Mouse (Mus musculus): Measurements from ENCODE around the gene Mfsd6. TPM values are rescaled to one million over a fixed set of nuclear protein-coding genes. Genes with fewer than 3 reads are reported as not detected.

Gene Mfsd6
- polyA plus RNA-seq, 1 experiment, result 3.7 TPM

DNA sequence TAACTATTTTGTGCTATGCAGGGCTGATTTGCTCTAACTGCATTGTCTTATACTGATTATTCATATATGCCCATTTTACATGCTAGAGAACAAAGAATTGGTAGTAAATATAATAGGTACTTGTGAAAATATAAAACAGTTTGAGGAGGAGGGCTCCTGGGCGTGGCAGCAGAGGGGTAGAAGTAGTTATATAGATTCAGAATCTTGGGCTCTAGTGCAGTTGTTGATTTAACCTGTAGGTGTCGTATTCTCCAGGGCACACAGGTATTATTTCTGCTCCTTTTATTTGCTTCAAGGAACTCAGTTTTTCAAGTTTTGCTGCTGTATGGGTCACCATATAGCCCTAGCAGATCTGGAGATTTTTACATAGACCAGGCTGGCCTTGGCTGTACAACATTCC, 95.7 kb downstream of the Mfsd6 start:
- H3K27me3 ChIP-seq (ENCODE audit: control insufficient read depth, insufficient read depth, low read length), result no peaks in the 10 kb centered on the region
- 48% methylated on average over 2 of the region's 2 CpGs for WGBS
- H3K4me1 ChIP-seq (ENCODE audit: control insufficient read depth, insufficient read depth, insufficient read length), result no peaks in the 10 kb centered on the region; the same call in 1 of the 2 replicates
- peak overlapping the region; percentile 99; the same call in 1 of the 2 replicates for H3K4me3 ChIP-seq (ENCODE audit: extremely low read depth, insufficient read depth, insufficient read length)
- DNase-seq (ENCODE audit: low read depth in 1 of 2, low spot score in 2 of 2), result no peak
- H3K27ac ChIP-seq (ENCODE audit: insufficient read depth, low read length), result no peak overlapping the region
- no peaks in the 10 kb centered on the region for H3K36me3 ChIP-seq (ENCODE audit: control insufficient read depth, insufficient read depth, low read length)
- TF ChIP-seq CTCF (IDR thresholded peaks at IDR 0.05; ENCODE audit: extremely low read depth, insufficient read depth, insufficient read length, insufficient replicate concordance) (no peak), POLR2A (IDR thresholded peaks at IDR 0.05; ENCODE audit: low read depth, low read length) (no peak)

GRCm38 (mm10) chr1:52630937-52631299, 96.3 kb downstream of the Mfsd6 start:
- under 1% methylated on average over 6 of the region's 6 CpGs for WGBS
- Histone ChIP-seq H3K27ac (ENCODE audit: insufficient read depth, low read length) (peak overlapping the region; percentile 100), H3K36me3 (ENCODE audit: control insufficient read depth, insufficient read depth, low read length) (no peaks in the 10 kb centered on the region), H3K4me3 (ENCODE audit: extremely low read depth, insufficient read depth, insufficient read length) (peak overlapping the region; percentile 99), H3K27me3 (ENCODE audit: control insufficient read depth, insufficient read depth, low read length) (no peaks in the 10 kb centered on the region), H3K4me1 (ENCODE audit: control insufficient read depth, insufficient read depth, insufficient read length) (no peaks in the 10 kb centered on the region; the same call in 1 of the 2 replicates)
- peak; percentile 15; the same call in 1 of the 2 replicates for TF ChIP-seq POLR2A (IDR thresholded peaks at IDR 0.05; ENCODE audit: low read depth, low read length)
- TF ChIP-seq CTCF (IDR thresholded peaks at IDR 0.05; ENCODE audit: extremely low read depth, insufficient read depth, insufficient read length, insufficient replicate concordance), result no peak
- peak; percentile 50 to 85 for DNase-seq (ENCODE audit: low read depth in 1 of 2, low spot score in 2 of 2)

DNA sequence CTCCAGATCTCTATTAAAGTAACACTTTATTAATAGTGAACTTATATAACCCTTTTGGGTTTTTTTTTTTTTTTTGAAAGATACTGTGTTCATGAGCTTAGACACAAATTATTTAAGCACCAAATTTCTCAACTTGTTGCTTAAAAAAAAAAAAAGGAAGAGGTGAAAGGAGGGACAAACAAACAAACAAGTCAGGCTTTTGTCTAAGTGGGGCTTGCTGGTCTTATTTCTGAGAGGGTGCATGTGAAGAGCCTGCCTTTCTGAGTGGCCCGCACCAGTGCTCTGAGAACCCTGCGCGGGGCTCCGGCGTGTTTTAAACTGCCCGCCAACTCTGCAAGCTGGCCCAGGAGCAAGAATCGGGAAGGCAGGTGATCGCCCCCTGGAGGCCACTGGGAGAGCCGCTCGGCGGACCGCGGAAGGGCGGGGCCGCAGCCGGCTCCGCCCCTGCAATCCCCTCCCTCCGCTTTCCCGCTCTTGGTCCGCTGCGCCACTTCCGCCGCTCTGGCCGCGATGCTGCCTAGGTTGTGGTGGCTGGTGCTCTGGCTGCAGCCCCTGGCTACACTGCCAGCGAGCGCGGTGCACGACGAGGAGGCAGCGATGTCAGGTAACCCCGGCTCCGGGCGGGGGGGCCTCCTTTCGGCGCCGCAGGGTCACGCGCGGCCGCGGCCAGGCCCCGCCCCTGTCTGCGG, 96.9 kb downstream of the Mfsd6 start, which contains the start of gene Nemp2:
Gene Nemp2, plus strand, starts transcription at position 456 of the 689 bp plus-strand sequence.
- Histone ChIP-seq H3K27ac (ENCODE audit: insufficient read depth, low read length) (peak within 1 kb of the TSS; percentile 100), H3K27me3 (ENCODE audit: control insufficient read depth, insufficient read depth, low read length) (no peaks in the 10 kb centered on the region), H3K36me3 (ENCODE audit: control insufficient read depth, insufficient read depth, low read length) (no peaks in the 10 kb centered on the region), H3K4me3 (ENCODE audit: extremely low read depth, insufficient read depth, insufficient read length) (peak within 1 kb of the TSS; percentile 99), H3K4me1 (ENCODE audit: control insufficient read depth, insufficient read depth, insufficient read length) (no peaks in the 10 kb centered on the region; the same call in 1 of the 2 replicates)
- DNase-seq (ENCODE audit: low read depth in 1 of 2, low spot score in 2 of 2), result peak; percentile 81 to 91
- WGBS, result under 1% methylated on average over 44 of the region's 44 CpGs
- peak; percentile 80 for TF ChIP-seq POLR2A (IDR thresholded peaks at IDR 0.05; ENCODE audit: low read depth, low read length)
- TF ChIP-seq CTCF (IDR thresholded peaks at IDR 0.05; ENCODE audit: extremely low read depth, insufficient read depth, insufficient read length, insufficient replicate concordance), result peak; percentile 94

DNA sequence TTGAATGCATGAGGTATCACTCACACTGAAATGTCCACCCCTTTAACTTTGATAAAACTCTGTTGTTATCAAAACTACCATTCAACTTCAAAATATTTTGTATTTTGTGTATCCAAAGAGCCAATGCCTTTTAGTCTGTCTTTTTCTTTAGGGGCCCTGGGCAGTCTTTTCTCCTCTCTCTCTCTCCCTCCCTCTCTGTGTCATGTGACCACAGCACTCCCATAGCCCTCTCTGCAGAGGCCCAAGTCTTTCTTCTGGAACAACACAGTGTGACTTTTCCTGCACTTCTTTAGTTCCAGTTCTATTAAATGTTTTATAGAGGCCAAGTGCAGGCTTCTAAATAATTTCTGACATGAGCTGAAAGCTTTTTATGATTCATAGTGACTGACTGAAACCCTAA, 106.8 kb downstream of the Mfsd6 start:
- Histone ChIP-seq H3K27ac (ENCODE audit: insufficient read depth, low read length) (no peak overlapping the region), H3K4me3 (ENCODE audit: extremely low read depth, insufficient read depth, insufficient read length) (no peak overlapping the region), H3K36me3 (ENCODE audit: control insufficient read depth, insufficient read depth, low read length) (no peaks in the 10 kb centered on the region), H3K27me3 (ENCODE audit: control insufficient read depth, insufficient read depth, low read length) (no peaks in the 10 kb centered on the region), H3K4me1 (ENCODE audit: control insufficient read depth, insufficient read depth, insufficient read length) (no peaks in the 10 kb centered on the region)
- TF ChIP-seq POLR2A (IDR thresholded peaks at IDR 0.05; ENCODE audit: low read depth, low read length) (no peak), CTCF (IDR thresholded peaks at IDR 0.05; ENCODE audit: extremely low read depth, insufficient read depth, insufficient read length, insufficient replicate concordance) (no peak)
- DNase-seq (ENCODE audit: low read depth in 1 of 2, low spot score in 2 of 2), result no peak

DNA sequence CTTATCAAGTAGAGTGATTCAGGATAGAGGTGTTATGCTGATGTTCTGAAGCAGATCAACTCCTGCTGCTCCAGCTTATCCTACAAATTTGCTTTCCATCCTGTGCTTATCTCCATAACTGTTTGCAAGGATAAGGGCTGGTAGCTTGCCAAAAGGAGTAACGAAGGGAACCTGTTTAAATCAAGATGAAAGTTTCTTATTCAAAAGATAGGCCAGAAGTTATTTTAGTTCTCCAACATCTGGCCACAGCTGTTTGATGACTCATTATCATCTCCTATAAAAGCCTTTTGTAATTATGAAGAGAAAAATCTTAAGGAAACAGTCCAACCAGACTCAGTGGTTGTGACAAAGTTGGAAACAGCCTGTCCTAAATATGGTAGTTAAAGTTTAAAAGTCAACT, 109.0 kb downstream of the Mfsd6 start:
- Histone ChIP-seq H3K27me3 (ENCODE audit: control insufficient read depth, insufficient read depth, low read length) (no peaks in the 10 kb centered on the region), H3K36me3 (ENCODE audit: control insufficient read depth, insufficient read depth, low read length) (no peaks in the 10 kb centered on the region), H3K4me3 (ENCODE audit: extremely low read depth, insufficient read depth, insufficient read length) (no peak overlapping the region), H3K27ac (ENCODE audit: insufficient read depth, low read length) (no peak overlapping the region), H3K4me1 (ENCODE audit: control insufficient read depth, insufficient read depth, insufficient read length) (no peaks in the 10 kb centered on the region)
- 78% methylated on average over 1 of the region's 1 CpGs for WGBS
- DNase-seq (ENCODE audit: low read depth in 1 of 2, low spot score in 2 of 2), result no peak
- TF ChIP-seq POLR2A (IDR thresholded peaks at IDR 0.05; ENCODE audit: low read depth, low read length) (no peak), CTCF (IDR thresholded peaks at IDR 0.05; ENCODE audit: extremely low read depth, insufficient read depth, insufficient read length, insufficient replicate concordance) (no peak)

DNA sequence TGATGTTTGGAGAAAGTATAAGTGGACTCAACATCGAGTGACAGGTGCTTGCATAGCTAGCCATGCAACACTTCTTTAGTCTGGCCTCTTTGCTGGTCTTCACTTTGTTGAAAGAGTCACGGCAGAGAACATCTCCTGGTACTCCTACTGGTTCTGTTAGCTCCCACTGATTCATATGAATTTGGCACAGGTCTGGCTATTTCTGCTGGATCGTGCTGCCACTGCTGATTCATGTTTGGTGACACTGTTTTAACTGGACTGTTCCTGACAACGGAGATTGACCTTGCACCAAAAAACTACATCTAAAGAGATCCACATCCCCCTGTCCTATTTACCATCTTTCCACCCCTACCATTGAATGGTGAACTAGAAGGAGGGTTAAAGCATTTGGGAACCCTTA, 118.8 kb downstream of the Mfsd6 start:
- H3K4me1 ChIP-seq (ENCODE audit: control insufficient read depth, insufficient read depth, insufficient read length), result no peaks in the 10 kb centered on the region
- no peak for DNase-seq (ENCODE audit: low read depth in 1 of 2, low spot score in 2 of 2)
- TF ChIP-seq CTCF (IDR thresholded peaks at IDR 0.05; ENCODE audit: extremely low read depth, insufficient read depth, insufficient read length, insufficient replicate concordance) (no peak), POLR2A (IDR thresholded peaks at IDR 0.05; ENCODE audit: low read depth, low read length) (no peak)
- no peak overlapping the region for H3K4me3 ChIP-seq (ENCODE audit: extremely low read depth, insufficient read depth, insufficient read length)
- no peaks in the 10 kb centered on the region for H3K36me3 ChIP-seq (ENCODE audit: control insufficient read depth, insufficient read depth, low read length)
- H3K27me3 ChIP-seq (ENCODE audit: control insufficient read depth, insufficient read depth, low read length), result no peaks in the 10 kb centered on the region
- 91% methylated on average over 4 of the region's 4 CpGs for WGBS
- H3K27ac ChIP-seq (ENCODE audit: insufficient read depth, low read length), result no peak overlapping the region

DNA sequence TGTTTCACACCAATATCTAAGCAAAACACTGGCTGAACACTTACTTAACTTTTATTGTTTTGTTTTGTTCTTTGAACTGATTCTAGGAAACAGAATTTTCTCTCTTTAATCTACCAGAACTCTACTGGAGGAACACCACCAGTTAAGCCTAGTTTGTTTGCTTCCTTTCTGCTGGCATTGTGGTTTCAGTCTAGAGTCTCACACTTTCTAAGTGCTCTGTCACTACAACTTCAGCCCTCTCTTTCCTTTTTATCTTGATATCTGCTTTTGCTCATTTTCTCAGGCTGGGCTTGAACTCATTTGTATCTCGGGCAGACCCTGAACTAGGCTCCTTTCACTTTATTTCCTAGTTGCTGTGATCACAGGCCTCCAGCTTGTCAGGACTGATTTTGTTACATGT, 119.6 kb downstream of the Mfsd6 start:
- TF ChIP-seq POLR2A (IDR thresholded peaks at IDR 0.05; ENCODE audit: low read depth, low read length), result no peak
- TF ChIP-seq CTCF (IDR thresholded peaks at IDR 0.05; ENCODE audit: extremely low read depth, insufficient read depth, insufficient read length, insufficient replicate concordance), result no peak
- Histone ChIP-seq H3K4me1 (ENCODE audit: control insufficient read depth, insufficient read depth, insufficient read length) (no peaks in the 10 kb centered on the region), H3K27ac (ENCODE audit: insufficient read depth, low read length) (no peak overlapping the region; the same call in 1 of the 2 replicates), H3K27me3 (ENCODE audit: control insufficient read depth, insufficient read depth, low read length) (no peaks in the 10 kb centered on the region), H3K4me3 (ENCODE audit: extremely low read depth, insufficient read depth, insufficient read length) (no peak overlapping the region), H3K36me3 (ENCODE audit: control insufficient read depth, insufficient read depth, low read length) (no peaks in the 10 kb centered on the region)
- 22% methylated on average over 1 of the region's 1 CpGs for WGBS
- no peak for DNase-seq (ENCODE audit: low read depth in 1 of 2, low spot score in 2 of 2)

Other genes with a start within 250 kb of the Mfsd6 start
- 6.0 and 8.2 TPM in 2 replicates for gene Nab1, start 226.8 kb downstream of the Mfsd6 start, polyA plus RNA-seq (2012; rRNA removed)
- gene Nemp2, start 96.8 kb downstream of the Mfsd6 start, polyA plus RNA-seq (2012; rRNA removed), result 20.9 and 23.2 TPM in 2 replicates
- gene Inpp1, start 90.2 kb upstream of the Mfsd6 start, polyA plus RNA-seq (2012; rRNA removed), result 11.3 and 12.1 TPM in 2 replicates
- gene Hibch, start 117.5 kb upstream of the Mfsd6 start, polyA plus RNA-seq (2012; rRNA removed), result 7.4 and 7.6 TPM in 2 replicates